Mouse (Mus musculus) spleen, adult 12 weeks (tissue): ENCODE measurements around the gene 4933409G03Rik.
"Not testable (repeated sequence)": the region's sequence is repeated elsewhere in the genome, so short reads cannot be mapped to it uniquely, and the experiment has no call there.

Experiments
- DNase-seq: peaks from one replicate; pipeline ENCODE4 v3.0.0; 2022; ENCODE audit warnings: low spot score

Gene 4933409G03Rik

GRCm38 (mm10) chr2:68582113-68582512 lies at the start of gene 4933409G03Rik:
Gene 4933409G03Rik (plus strand): TSS chr2:68582413.
- DNase-seq = no peak

- DNase-seq = no peak
Observed at GRCm38 (mm10) chr2:68544190-68544589, 38.0 kb upstream of the 4933409G03Rik start.

- DNase-seq = no peak
Observed at GRCm38 (mm10) chr2:68560821-68561220, 21.4 kb upstream of the 4933409G03Rik start.

- no peak for DNase-seq
Observed at GRCm38 (mm10) chr2:68563331-68563730, 18.9 kb upstream of the 4933409G03Rik start.

GRCm38 (mm10) chr2:68568361-68568760 lies 13.9 kb upstream of the 4933409G03Rik start:
- DNase-seq = no peak

GRCm38 (mm10) chr2:68572340-68572739 lies 9.9 kb upstream of the 4933409G03Rik start:
- no peak for DNase-seq

- DNase-seq = no peak
Observed at GRCm38 (mm10) chr2:68592765-68593164, 10.6 kb downstream of the 4933409G03Rik start.

GRCm38 (mm10) chr2:68656186-68656585 lies 74.0 kb downstream of the 4933409G03Rik start, which contains the start of gene 4932414N04Rik:
Gene 4932414N04Rik (plus strand): TSS chr2:68656486.
- not testable (repeated sequence) for DNase-seq
